Mouse (Mus musculus): ENCODE results near the gene Prpf19. TPM values are rescaled to one million over a fixed set of nuclear protein-coding genes. Genes with fewer than 3 reads are reported as not detected.

Gene Prpf19
- polyA plus RNA-seq, 1 experiment from 2014 or later: 40.6 TPM

DNA sequence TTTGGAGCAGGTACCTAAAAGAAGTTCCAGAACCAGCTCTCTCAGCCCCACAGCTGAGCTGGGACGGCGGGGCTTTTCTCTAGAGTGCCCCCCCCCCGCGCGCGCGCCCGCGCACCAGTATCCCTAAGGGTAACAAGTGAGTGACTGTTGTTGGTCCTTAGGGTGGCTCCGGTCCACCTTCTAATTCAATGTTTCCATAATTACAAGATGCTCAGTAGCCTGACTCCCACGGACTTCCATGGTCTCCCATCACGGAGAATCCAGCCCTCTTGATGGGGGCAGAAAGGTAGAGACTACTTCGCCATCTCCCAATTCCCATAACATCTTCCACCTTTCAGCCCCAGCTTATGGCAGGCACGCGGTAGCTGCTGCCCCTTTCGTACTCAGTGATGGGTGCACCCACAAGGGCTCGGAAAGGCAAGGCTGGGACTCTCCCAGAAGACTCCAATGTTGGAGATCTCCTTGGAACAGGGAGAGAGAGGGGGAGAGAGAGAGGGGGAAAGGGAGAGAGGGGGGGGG is 26.3 kb upstream of the Prpf19 start:
- H3K4me2 ChIP-seq (ENCODE audit: low read depth, low read length): peak overlapping the region; percentile 91
- H3K36me3 ChIP-seq (ENCODE audit: control insufficient read depth, insufficient read depth, low read length): peaks cover 36% of the 10 kb centered on the region
- peak overlapping the region; percentile 92; the same call in 1 of the 2 replicates for H3K27ac ChIP-seq (ENCODE audit: low read length)
- no peaks in the 10 kb centered on the region for H3K27me3 ChIP-seq (ENCODE audit: control insufficient read depth, insufficient read depth, low read length)
- H3K9me3 ChIP-seq (replicated peaks; ENCODE audit: control insufficient read depth, low read length): no peaks in the 10 kb centered on the region
- ATAC-seq (ENCODE audit: insufficient read depth, low FRiP score): peak; percentile 2; the same call in 1 of the 2 replicates
- peak overlapping the region; percentile 89 for H3K4me3 ChIP-seq (replicated peaks; ENCODE audit: low read length)
- under 1% methylated on average over 17 of the region's 17 CpGs for WGBS
- peaks cover 18% of the 10 kb centered on the region for H3K4me1 ChIP-seq (ENCODE audit: control insufficient read depth, insufficient read depth, low read length)
- peak overlapping the region; percentile 94 for H3K9ac ChIP-seq (ENCODE audit: low read length)

DNA sequence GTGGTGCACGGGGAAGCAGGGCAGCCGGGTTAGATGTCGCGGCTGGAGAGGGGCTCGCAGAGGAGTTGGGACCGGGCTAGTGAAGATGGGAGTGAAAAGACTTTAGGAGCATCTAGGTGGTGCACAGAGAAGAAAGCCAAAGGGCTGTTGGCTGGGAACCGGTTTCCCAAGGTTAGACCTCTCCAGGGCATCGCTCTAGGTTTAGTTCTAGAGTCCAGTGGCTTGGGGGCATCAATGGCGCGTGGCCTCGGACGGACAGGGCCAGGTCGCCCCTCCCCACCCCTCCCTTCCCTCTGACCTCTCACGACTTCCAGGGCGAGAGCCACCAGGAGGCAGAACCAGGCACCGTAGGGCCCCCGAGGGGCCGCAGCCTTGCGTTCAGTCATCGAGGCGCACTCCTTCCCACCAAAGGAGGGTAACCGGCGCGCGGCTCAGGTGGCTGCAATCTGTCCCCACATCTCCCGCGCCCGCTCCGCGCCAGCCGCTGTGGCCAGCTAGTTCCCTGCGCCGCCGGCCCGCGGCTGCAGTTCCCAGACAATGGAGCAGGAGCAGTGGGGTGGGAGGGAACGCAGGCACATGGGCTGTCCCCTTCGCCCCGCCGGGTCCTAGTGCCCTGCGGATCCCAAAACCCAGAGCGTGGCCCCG is 25.7 kb upstream of the Prpf19 start:
- WGBS: under 1% methylated on average over 43 of the region's 43 CpGs
- H3K4me2 ChIP-seq (ENCODE audit: low read depth, low read length): peak overlapping the region; percentile 91
- peaks cover 18% of the 10 kb centered on the region for H3K4me1 ChIP-seq (ENCODE audit: control insufficient read depth, insufficient read depth, low read length)
- peak; percentile 90 for ATAC-seq (ENCODE audit: insufficient read depth, low FRiP score)
- peak overlapping the region; percentile 94 for H3K9ac ChIP-seq (ENCODE audit: low read length)
- no peaks in the 10 kb centered on the region for H3K9me3 ChIP-seq (replicated peaks; ENCODE audit: control insufficient read depth, low read length)
- H3K4me3 ChIP-seq (replicated peaks; ENCODE audit: low read length): peak overlapping the region; percentile 89
- H3K27me3 ChIP-seq (ENCODE audit: control insufficient read depth, insufficient read depth, low read length): no peaks in the 10 kb centered on the region
- H3K36me3 ChIP-seq (ENCODE audit: control insufficient read depth, insufficient read depth, low read length): peaks cover 40% of the 10 kb centered on the region
- H3K27ac ChIP-seq (ENCODE audit: low read length): peak overlapping the region; percentile 92

DNA sequence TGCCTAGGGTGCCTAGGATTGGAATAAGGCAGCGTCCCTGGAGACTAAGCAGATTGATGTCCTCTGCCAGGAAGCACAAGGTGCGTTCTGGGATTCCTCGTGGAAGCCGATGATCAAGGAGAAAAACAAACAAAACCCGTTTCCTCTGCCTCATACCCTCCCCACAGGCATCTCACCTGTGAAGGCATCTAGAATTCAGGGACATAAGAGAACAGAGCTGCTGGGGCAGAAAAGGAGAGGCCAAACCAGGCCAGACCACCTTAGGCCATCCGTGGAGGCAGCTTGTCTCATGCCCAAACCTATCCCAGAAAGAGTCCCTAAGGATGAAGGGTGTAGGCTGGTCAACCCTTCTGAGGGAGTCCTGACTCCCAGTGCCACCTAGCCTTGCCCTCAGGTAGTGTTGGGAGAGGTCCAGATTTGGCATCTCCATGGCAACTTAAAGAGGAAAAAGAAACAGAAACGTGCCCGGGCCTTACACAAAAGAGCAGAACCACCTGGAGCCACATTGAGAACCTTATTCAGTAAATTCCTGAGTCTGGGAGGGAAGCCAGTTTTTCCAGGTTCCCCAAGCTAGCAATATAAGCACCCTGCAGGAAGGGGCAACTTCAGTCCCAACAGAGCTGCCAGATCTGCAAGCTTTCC is 25.0 kb upstream of the Prpf19 start, which contains the start of gene Tmem132a:
TSS of gene Tmem132a (minus strand) at position 55 of the 642 bp plus-strand sequence.
- no peaks in the 10 kb centered on the region for H3K27me3 ChIP-seq (ENCODE audit: control insufficient read depth, insufficient read depth, low read length)
- no peak for ATAC-seq (ENCODE audit: insufficient read depth, low FRiP score)
- WGBS: 4% methylated on average over 8 of the region's 8 CpGs
- H3K4me3 ChIP-seq (replicated peaks; ENCODE audit: low read length): peak within 1 kb of the TSS; percentile 89
- peak within 1 kb of the TSS; percentile 92 for H3K27ac ChIP-seq (ENCODE audit: low read length)
- peak within 1 kb of the TSS; percentile 91 for H3K4me2 ChIP-seq (ENCODE audit: low read depth, low read length)
- H3K36me3 ChIP-seq (ENCODE audit: control insufficient read depth, insufficient read depth, low read length): peaks cover 40% of the 10 kb centered on the region
- no peaks in the 10 kb centered on the region for H3K9me3 ChIP-seq (replicated peaks; ENCODE audit: control insufficient read depth, low read length)
- peaks cover 18% of the 10 kb centered on the region for H3K4me1 ChIP-seq (ENCODE audit: control insufficient read depth, insufficient read depth, low read length)
- H3K9ac ChIP-seq (ENCODE audit: low read length): peak within 1 kb of the TSS; percentile 94

DNA sequence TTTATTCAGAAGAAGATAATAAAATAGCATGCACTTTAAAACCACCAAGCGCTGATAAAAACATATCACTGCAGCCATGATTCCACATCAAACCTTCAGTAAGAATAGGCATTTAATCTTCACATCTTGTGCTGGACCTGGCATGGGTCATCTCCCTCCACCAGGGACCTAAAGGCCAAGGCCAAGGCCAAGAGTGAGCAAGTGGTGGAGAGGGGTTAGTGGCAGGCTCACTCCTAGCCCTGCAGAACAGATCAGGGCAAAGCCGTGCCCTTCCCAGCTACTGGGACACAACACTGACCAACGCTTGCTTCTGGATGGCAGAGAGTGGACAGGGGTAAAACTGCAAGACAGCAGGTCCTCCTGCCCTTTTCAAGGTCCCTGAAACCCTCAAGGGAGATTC is 24.4 kb upstream of the Prpf19 start:
- ATAC-seq (ENCODE audit: insufficient read depth, low FRiP score): no peak
- H3K4me2 ChIP-seq (ENCODE audit: low read depth, low read length): no peak overlapping the region
- peaks cover 37% of the 10 kb centered on the region for H3K36me3 ChIP-seq (ENCODE audit: control insufficient read depth, insufficient read depth, low read length)
- H3K4me3 ChIP-seq (replicated peaks; ENCODE audit: low read length): no peak overlapping the region
- H3K9ac ChIP-seq (ENCODE audit: low read length): 0 out of 2 replicates have a peak overlapping the region, but pooled peaks have one; percentile 13
- no peaks in the 10 kb centered on the region for H3K27me3 ChIP-seq (ENCODE audit: control insufficient read depth, insufficient read depth, low read length)
- peak overlapping the region; percentile 92; the same call in 1 of the 2 replicates for H3K27ac ChIP-seq (ENCODE audit: low read length)
- 87% methylated on average over 3 of the region's 3 CpGs for WGBS
- H3K9me3 ChIP-seq (replicated peaks; ENCODE audit: control insufficient read depth, low read length): no peaks in the 10 kb centered on the region
- H3K4me1 ChIP-seq (ENCODE audit: control insufficient read depth, insufficient read depth, low read length): peaks cover 18% of the 10 kb centered on the region

DNA sequence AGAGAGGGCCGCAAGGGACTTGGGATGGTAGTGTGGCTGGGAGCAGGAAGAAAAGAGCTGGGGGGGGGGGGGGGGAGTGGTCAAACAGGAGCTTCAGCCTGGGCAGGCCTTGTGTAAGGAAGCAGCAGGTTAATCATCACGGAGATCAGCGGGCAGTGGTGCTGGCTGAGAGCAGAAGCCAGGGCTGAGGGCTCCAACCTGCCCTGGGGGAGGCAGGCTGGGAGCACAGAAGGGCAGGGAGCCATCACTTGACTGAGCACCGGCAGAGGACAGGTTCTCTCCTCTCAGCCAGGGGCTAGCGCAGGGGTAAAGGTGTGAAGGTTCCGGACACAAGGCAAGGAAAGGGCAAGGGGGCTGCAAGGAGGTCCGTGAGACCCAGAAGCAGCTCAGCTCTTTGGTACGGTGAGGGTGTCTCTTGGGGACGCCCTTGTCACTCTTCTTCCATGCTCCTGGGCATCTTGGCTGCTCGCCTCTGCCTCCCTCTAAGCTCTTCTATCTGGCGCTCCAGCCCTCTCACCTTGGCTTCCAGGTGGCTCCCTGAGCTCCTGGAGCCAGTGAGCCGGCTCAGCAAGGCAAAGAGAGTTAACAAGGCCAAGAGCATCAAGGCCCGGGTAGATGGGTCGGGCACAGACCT is 23.6 kb upstream of the Prpf19 start:
- Histone ChIP-seq H3K27ac (ENCODE audit: low read length) (peak overlapping the region; percentile 92; the same call in 1 of the 2 replicates), H3K9ac (ENCODE audit: low read length) (no peak overlapping the region), H3K4me2 (ENCODE audit: low read depth, low read length) (no peak overlapping the region), H3K27me3 (ENCODE audit: control insufficient read depth, insufficient read depth, low read length) (no peaks in the 10 kb centered on the region), H3K4me3 (replicated peaks; ENCODE audit: low read length) (no peak overlapping the region), H3K4me1 (ENCODE audit: control insufficient read depth, insufficient read depth, low read length) (peaks cover 18% of the 10 kb centered on the region), H3K36me3 (ENCODE audit: control insufficient read depth, insufficient read depth, low read length) (peaks cover 33% of the 10 kb centered on the region), H3K9me3 (replicated peaks; ENCODE audit: control insufficient read depth, low read length) (no peaks in the 10 kb centered on the region)
- WGBS: 73% methylated on average over 14 of the region's 14 CpGs
- no peak for ATAC-seq (ENCODE audit: insufficient read depth, low FRiP score)

DNA sequence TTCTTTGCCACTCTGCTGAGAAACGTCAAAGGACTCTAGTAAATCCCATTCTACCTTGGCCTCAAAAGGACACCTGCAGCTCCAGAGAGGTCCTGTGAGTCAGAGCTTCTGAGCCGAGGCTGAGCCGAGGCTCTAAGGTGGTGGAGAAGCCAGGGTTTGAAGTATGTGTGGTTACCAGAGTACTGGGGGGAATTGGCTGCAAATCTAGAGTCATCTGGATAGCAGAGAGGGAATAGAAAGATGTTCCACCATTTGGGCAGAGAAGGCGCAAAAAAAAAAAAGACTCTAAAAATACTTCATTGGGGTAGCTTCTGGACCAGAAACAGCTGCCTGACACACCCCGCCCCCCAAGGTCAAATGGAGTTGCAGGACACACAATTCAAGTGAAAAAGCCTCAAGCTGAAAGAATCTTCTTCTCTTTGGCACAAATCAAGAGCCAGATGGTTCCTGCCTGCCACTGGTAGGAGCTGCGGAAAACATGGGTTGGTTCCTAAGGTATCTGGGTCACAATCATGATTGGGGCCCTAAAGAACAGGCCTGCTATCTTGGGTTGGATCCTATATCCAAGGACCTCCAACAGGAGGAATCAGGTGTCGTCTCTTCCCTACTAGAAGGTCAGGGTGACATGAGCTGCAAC is 16.7 kb upstream of the Prpf19 start:
- H3K4me3 ChIP-seq (replicated peaks; ENCODE audit: low read length): no peak overlapping the region
- WGBS: 79% methylated on average over 7 of the region's 7 CpGs
- H3K27ac ChIP-seq (ENCODE audit: low read length): no peak overlapping the region
- H3K27me3 ChIP-seq (ENCODE audit: control insufficient read depth, insufficient read depth, low read length): no peaks in the 10 kb centered on the region
- no peak overlapping the region for H3K9ac ChIP-seq (ENCODE audit: low read length)
- peaks cover 8% of the 10 kb centered on the region for H3K36me3 ChIP-seq (ENCODE audit: control insufficient read depth, insufficient read depth, low read length)
- peaks cover 28% of the 10 kb centered on the region for H3K4me1 ChIP-seq (ENCODE audit: control insufficient read depth, insufficient read depth, low read length)
- no peak for ATAC-seq (ENCODE audit: insufficient read depth, low FRiP score)
- no peak overlapping the region for H3K4me2 ChIP-seq (ENCODE audit: low read depth, low read length)
- H3K9me3 ChIP-seq (replicated peaks; ENCODE audit: control insufficient read depth, low read length): no peaks in the 10 kb centered on the region; the same call in 1 of the 2 replicates

- peak overlapping the region; percentile 68 for H3K4me3 ChIP-seq (replicated peaks; ENCODE audit: low read length)
- H3K36me3 ChIP-seq (ENCODE audit: control insufficient read depth, insufficient read depth, low read length): no peaks in the 10 kb centered on the region
- peaks cover 28% of the 10 kb centered on the region for H3K4me1 ChIP-seq (ENCODE audit: control insufficient read depth, insufficient read depth, low read length)
- H3K27me3 ChIP-seq (ENCODE audit: control insufficient read depth, insufficient read depth, low read length): no peaks in the 10 kb centered on the region
- WGBS: 31% methylated on average over 7 of the region's 7 CpGs
- peaks cover 8% of the 10 kb centered on the region for H3K9me3 ChIP-seq (replicated peaks; ENCODE audit: control insufficient read depth, low read length)
- peak overlapping the region; percentile 93 for H3K4me2 ChIP-seq (ENCODE audit: low read depth, low read length)
- peak overlapping the region; percentile 86 for H3K9ac ChIP-seq (ENCODE audit: low read length)
- ATAC-seq (ENCODE audit: insufficient read depth, low FRiP score): peak; percentile 78
- peak overlapping the region; percentile 96 for H3K27ac ChIP-seq (ENCODE audit: low read length)
Observed at GRCm38 (mm10) chr19:10880085-10880974, 14.7 kb upstream of the Prpf19 start.

- Histone ChIP-seq H3K36me3 (ENCODE audit: control insufficient read depth, insufficient read depth, low read length) (no peaks in the 10 kb centered on the region), H3K27ac (ENCODE audit: low read length) (peak overlapping the region; percentile 96)
- WGBS: under 1% methylated on average over 13 of the region's 14 CpGs
Observed at GRCm38 (mm10) chr19:10880975-10881425, 14.0 kb upstream of the Prpf19 start.

More at GRCm38 (mm10) chr19:10880975-10881425, 14.0 kb upstream of the Prpf19 start:
- Histone ChIP-seq H3K4me3 (replicated peaks; ENCODE audit: low read length) (peak overlapping the region; percentile 68), H3K9ac (ENCODE audit: low read length) (peak overlapping the region; percentile 86), H3K9me3 (replicated peaks; ENCODE audit: control insufficient read depth, low read length) (peaks cover 11% of the 10 kb centered on the region), H3K4me1 (ENCODE audit: control insufficient read depth, insufficient read depth, low read length) (peaks cover 28% of the 10 kb centered on the region), H3K4me2 (ENCODE audit: low read depth, low read length) (peak overlapping the region; percentile 93), H3K27me3 (ENCODE audit: control insufficient read depth, insufficient read depth, low read length) (no peaks in the 10 kb centered on the region)
- ATAC-seq (ENCODE audit: insufficient read depth, low FRiP score): peak; percentile 43
